Mouse (Mus musculus) layer of hippocampus, adult 6 months (tissue): Measurements from ENCODE around the gene Ubac1. TPM values are rescaled to one million over a fixed set of nuclear protein-coding genes. Genes with fewer than 3 reads are reported as not detected.

Source experiments
- long read RNA-seq, 2 experiments: library from polyadenylated mRNA; unstranded; transcript quantifications; one replicate each; pipeline ENCODE4 v2.0.0; 2019 to 2020
- polyA plus RNA-seq: library from polyadenylated mRNA; unstranded; fragments of <200 nt; fragmentation: Nextera tagmentation; gene quantifications from 2 replicates; pipeline ENCODE4 v1.2.3, GENCODE M21; 2021

The Ubac1 gene
- 21.4 and 21.9 TPM in 2 replicates for polyA plus RNA-seq
- long read RNA-seq, experiment 1, transcript Ubac1-201 (10 exons, 1,852 nt) = major isoform, 24 of 34 reads
- long read RNA-seq, experiment 1, partial matches to known transcripts = 6 of 34 reads
- long read RNA-seq, experiment 1, other reads (novel, unspliced or antisense) = 4 of 34 reads
- long read RNA-seq, experiment 2, transcript Ubac1-201 (10 exons, 1,852 nt) = major isoform, 117 of 164 reads
- long read RNA-seq, experiment 2, partial matches to known transcripts = 3 of 164 reads
- long read RNA-seq, experiment 2, other reads (novel, unspliced or antisense) = 44 of 164 reads

DNA sequence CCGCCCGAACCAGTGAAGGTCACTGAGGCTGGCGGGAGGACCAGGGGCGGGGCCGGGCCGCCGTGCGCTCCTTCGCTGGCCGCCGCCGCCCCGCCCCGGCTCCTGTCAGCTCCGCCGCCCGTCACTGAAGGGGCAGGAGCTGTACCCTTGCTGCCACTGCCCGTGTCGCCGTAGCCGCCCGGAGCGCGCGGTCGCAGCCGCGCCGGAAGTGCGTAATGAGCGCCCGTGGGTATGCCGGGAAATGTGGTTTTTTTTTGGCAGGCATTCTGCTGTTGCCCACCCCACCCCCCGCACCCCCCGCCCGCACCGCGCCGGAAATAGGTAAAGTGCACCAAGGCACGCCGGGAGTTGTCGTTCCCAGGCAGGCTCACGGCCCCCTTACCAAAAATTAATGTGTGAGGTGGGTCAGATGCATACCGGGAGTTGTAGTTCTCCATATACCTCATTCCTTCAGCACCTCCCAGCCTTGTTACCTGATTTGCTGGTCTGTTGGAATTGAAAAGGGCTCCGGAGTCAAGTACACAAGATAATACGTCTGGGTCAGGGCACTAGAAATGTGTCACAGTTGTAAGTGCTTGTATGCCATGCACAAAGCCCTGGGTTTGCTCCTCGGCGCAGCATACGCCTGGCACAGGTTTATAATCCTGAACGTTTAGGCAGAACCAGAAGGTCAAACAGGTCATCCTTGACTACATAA lies at the start of gene Ubac1:
Ubac1 (minus strand) TSS at position 187 of the 697 bp plus-strand sequence.

GRCm38 (mm10) chr2:25983159-25983907 lies 38.2 kb downstream of the Ubac1 start, which contains the start of gene Camsap1:
Gene Camsap1 (minus strand): TSS chr2:25983282.

Other genes starting within 250 kb of the Ubac1 start
- not detected in 2 replicates for gene Lcn11, start 244.7 kb downstream of the Ubac1 start, polyA plus RNA-seq
- not detected in 2 replicates for gene Gm13539, start 239.5 kb downstream of the Ubac1 start, polyA plus RNA-seq
- not detected in 2 replicates for gene Glt6d1, start 205.9 kb downstream of the Ubac1 start, polyA plus RNA-seq
- gene Lcn9, start 198.6 kb downstream of the Ubac1 start, polyA plus RNA-seq = not detected in 2 replicates
- gene Sohlh1, start 174.5 kb downstream of the Ubac1 start, polyA plus RNA-seq = 0.10 TPM in 1 of 2 replicates, not detected in the other
- 6.0 and 6.2 TPM in 2 replicates for gene Kcnt1, start 158.0 kb downstream of the Ubac1 start, polyA plus RNA-seq
- 7.7 and 11.1 TPM in 2 replicates for gene Camsap1, start 38.5 kb downstream of the Ubac1 start, polyA plus RNA-seq
- 52.8 and 66.5 TPM in 2 replicates for gene Nacc2, start 101.5 kb upstream of the Ubac1 start, polyA plus RNA-seq
- 0.16 TPM in 2 replicates for gene Lhx3, start 186.5 kb upstream of the Ubac1 start, polyA plus RNA-seq
- 8.9 and 10.1 TPM in 2 replicates for gene Qsox2, start 215.8 kb upstream of the Ubac1 start, polyA plus RNA-seq